10 mouse cellular contexts compared by ENCODE assay signal in the genomic region with DNA sequence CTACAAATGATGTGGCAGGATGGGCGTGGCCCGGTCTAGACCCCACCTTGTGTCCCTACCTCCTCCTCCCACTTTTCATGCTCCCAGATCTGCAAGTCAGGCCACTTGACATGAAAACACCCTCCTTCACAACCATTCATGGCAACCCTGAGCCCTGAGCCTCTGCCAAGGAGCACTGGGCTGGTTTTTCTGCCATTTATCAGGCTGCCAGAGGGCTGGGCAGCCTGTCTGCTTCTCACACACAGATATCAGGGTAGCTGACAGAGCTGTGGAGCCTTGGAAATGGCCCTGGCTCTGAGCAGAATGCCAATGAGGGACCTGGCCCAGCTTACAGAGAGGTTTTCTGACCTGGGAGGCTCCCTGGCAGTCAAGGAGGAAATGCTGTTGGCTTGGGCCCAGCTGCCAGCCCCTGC.
DNase-seq lines count a peak whose midpoint lies in the region; ATAC-seq and TF ChIP-seq lines count a peak whose summit lies in the region.
"Had no signal": no experiment of that assay in that cellular context is flagged by ENCODE, and none has a peak within 500 bp of the region (broad histone marks: within the 10 kb centered on the region; RNA-seq: fewer than 3 reads in every experiment).

No protein-coding gene starts in this region.

- H3K27me3 ChIP-seq in neural tube, embryonic 11.5 days (ENCODE audit: control insufficient read depth, insufficient read depth, low read length), result no peaks in the 10 kb centered on the region
- H3K27me3 ChIP-seq in midbrain, embryonic 13.5 days, result no peaks in the 10 kb centered on the region
- H3K27me3 ChIP-seq: liver, embryonic 15.5 days; stomach, embryonic 15.5 days had no signal

- no peak for ATAC-seq in neural tube, embryonic 11.5 days (ENCODE audit: insufficient read depth, low FRiP score, low TSS enrichment)
- peak; percentile 89 for ATAC-seq in midbrain, embryonic 13.5 days
- no peak for ATAC-seq in erythroblast, adult 5-6 weeks (replicated peaks; ENCODE audit: low FRiP score, poor library complexity, severe bottlenecking)

- no peak overlapping the region for H3K27ac ChIP-seq in neural tube, embryonic 11.5 days (ENCODE audit: low read depth, low read length)
- no peak overlapping the region for H3K27ac ChIP-seq in layer of hippocampus, adult 2 months
- H3K27ac ChIP-seq in midbrain, embryonic 13.5 days, result no peak overlapping the region
- H3K27ac ChIP-seq: liver, embryonic 15.5 days; stomach, embryonic 15.5 days had no signal

- TF ChIP-seq CTCF in layer of hippocampus, adult 2 months (conservative IDR thresholded peaks at IDR 0.05), result no peak

- H3K36me3 ChIP-seq in neural tube, embryonic 11.5 days (ENCODE audit: control insufficient read depth, insufficient read depth, low read length), result no peaks in the 10 kb centered on the region
- no peaks in the 10 kb centered on the region for H3K36me3 ChIP-seq in midbrain, embryonic 13.5 days
- H3K36me3 ChIP-seq: liver, embryonic 15.5 days; stomach, embryonic 15.5 days had no signal

- no peak overlapping the region for H3K4me3 ChIP-seq in neural tube, embryonic 11.5 days (ENCODE audit: low read depth, low read length)
- no peak overlapping the region for H3K4me3 ChIP-seq in layer of hippocampus, adult 2 months
- H3K4me3 ChIP-seq in midbrain, embryonic 13.5 days (replicated peaks), result no peak overlapping the region
- H3K4me3 ChIP-seq: liver, embryonic 15.5 days; stomach, embryonic 15.5 days had no signal

- no peak overlapping the region for H3K9ac ChIP-seq in neural tube, embryonic 11.5 days (ENCODE audit: low read length)
- H3K9ac ChIP-seq in midbrain, embryonic 13.5 days (replicated peaks), result no peak overlapping the region
- H3K9ac ChIP-seq: liver, embryonic 15.5 days; stomach, embryonic 15.5 days had no signal

- no peaks in the 10 kb centered on the region for H3K9me3 ChIP-seq in neural tube, embryonic 11.5 days (ENCODE audit: control insufficient read depth, low read length)
- H3K9me3 ChIP-seq in midbrain, embryonic 13.5 days, result no peaks in the 10 kb centered on the region
- H3K9me3 ChIP-seq: liver, embryonic 15.5 days; stomach, embryonic 15.5 days had no signal

- H3K4me1 ChIP-seq in neural tube, embryonic 11.5 days (ENCODE audit: control insufficient read depth, insufficient read depth, low read length), result no peaks in the 10 kb centered on the region
- 0 out of 2 replicates have a peak, but pooled peaks cover 5% of the 10 kb centered on the region for H3K4me1 ChIP-seq in midbrain, embryonic 13.5 days (replicated peaks)
- H3K4me1 ChIP-seq: liver, embryonic 15.5 days; stomach, embryonic 15.5 days had no signal

- DNase-seq in neural tube, embryonic 11.5 days (ENCODE audit: low spot score), result peak; percentile 16
- DNase-seq in neural tube, embryonic 10.5 days (ENCODE audit: extremely low spot score, low spot score), result no peak
- DNase-seq in fibroblast of lung, adult 2 months (ENCODE audit: low read depth), result peak; percentile 37
- DNase-seq in layer of hippocampus, adult 2 months (ENCODE audit: low spot score in 2 of 2), result peak; percentile 16 to 45
- no peak for DNase-seq in T-cell, adult 2 months (ENCODE audit: low spot score)
- no peak for DNase-seq in spleen, postnatal 14 days (ENCODE audit: low spot score in 2 of 2)

- 91% methylated on average over 2 of the region's 2 CpGs for WGBS in neural tube, embryonic 11.5 days
- 86% methylated on average over 2 of the region's 2 CpGs for WGBS in midbrain, embryonic 13.5 days

- H3K4me2 ChIP-seq in neural tube, embryonic 11.5 days (ENCODE audit: low read depth), result no peak overlapping the region
- H3K4me2 ChIP-seq in midbrain, embryonic 13.5 days (replicated peaks), result no peak overlapping the region
- H3K4me2 ChIP-seq: liver, embryonic 15.5 days; stomach, embryonic 15.5 days had no signal

Comparison
In these comparisons a context has a peak if more than half of its experiments do, and no peak if none do; other contexts are left out.
1. DNase-seq: peak in neural tube, embryonic 11.5 days (single experiment), fibroblast of lung, adult 2 months (single experiment) and layer of hippocampus, adult 2 months (2 of 2); none in neural tube, embryonic 10.5 days (single experiment), T-cell, adult 2 months (single experiment) and spleen, postnatal 14 days (0 of 2).